Mouse (Mus musculus): ENCODE measurements around the gene Pced1a.

Pced1a gene

DNA sequence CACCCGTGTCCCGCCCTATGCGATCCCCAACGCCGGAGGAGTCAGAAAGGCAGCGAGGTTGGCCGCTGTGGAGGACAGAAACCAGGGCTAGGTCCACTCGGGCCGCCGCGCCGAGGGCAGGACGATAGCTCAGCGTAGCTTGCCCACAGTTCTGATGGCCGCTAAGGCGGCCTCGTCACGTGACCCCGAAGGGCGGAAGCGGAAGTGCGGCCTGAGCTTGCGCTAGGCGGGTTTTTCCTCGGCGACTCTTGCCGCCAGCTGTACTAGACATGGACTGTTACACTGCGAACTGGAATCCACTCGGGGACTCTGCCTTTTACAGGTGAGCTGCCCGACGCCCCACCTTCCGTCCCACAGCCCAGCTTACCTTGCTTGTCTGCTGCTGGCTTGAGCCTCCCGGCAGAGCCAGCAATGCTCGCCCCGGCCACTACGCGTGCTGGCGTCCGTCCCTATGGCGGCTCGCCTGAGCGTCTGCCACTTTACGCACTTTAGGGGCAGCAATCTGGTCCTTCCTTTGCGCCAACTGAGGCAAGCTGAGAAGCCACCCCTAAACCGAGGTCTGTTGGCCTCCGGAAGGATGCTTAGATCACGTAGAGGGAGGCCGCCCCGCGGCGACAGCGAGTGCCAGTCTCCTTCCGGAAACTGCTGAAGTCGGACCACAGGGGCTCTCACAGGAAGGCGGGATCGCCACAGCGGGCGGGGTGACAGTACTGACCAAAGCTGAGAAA is at the start of gene Pced1a, which contains the start of gene Vps16:
TSS of gene Pced1a (minus strand) at position 576 of the 728 bp plus-strand sequence.
TSS of gene Vps16 (plus strand) at position 214 of the 728 bp plus-strand sequence.
- peak; percentile 97 for DNase-seq (ENCODE audit: low read depth, low spot score)

DNA sequence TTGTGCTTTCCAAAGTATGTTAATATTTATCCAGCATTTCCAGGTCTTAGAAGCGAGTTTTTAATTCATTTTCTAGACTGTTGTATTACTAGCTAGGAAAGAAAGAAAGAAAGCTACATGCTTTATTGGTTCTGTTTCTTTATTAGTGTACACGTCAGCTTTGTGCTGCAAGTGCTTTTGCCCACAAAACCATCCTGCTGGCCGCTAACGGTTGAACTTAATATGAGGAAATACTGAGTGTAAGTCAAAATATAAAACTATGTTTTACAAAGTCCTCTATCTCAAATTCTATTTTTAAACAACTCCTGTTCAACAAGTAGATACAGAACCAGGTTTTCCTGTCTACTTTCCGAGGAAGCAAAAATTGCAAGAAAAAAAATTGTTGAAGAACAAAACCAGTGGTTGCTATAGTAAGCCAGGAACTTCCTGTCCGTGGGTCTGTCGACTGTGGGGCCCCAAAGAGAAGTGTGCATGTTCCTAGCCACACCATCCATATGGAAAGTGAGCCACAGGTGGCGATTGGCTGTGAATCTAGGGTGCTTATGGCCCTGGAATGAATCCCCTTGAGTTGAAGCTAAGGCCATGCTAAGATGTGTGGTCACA is 48.5 kb upstream of the Pced1a start:
- no peak for DNase-seq (ENCODE audit: low read depth, low spot score)

DNA sequence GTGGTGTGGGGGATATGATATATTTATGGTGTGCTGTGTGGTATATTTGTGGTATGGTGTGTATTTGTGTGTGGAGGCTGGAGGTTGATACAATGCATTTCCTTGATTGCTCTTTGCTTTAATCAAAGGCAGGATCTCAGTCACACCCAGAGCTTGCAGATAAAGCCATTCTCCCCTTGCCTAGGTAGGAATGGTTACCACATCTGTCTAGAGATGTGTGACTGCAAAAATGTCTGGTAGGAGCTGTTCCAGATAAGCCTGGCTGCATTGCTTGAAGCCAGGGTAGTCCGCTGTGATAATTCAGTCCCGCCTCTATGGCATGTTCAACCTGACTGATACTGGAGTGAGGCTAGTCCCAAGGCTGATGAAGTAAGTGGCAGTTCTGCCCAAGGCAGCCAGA is 45.4 kb upstream of the Pced1a start:
- no peak for DNase-seq (ENCODE audit: low read depth, low spot score)

DNA sequence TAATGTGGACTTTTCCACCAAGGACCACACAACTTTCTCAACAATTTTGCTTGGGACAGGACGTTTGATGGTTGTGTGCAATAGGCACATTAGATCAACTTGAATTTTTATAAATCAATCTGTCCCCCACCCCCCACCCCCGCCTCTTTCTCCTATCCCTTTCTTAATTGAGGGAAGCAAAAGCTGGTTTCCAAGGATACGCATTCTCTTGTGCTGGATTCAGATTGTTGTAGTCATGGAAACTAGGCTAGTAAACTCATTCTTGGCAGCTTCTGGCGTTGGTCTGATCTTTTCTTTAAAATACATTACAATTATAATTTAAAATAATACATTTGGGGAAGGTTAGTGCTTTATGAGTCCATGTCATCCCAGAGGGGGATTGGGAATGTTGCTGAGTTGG is 44.9 kb upstream of the Pced1a start:
- DNase-seq (ENCODE audit: low read depth, low spot score) = peak; percentile 81

DNA sequence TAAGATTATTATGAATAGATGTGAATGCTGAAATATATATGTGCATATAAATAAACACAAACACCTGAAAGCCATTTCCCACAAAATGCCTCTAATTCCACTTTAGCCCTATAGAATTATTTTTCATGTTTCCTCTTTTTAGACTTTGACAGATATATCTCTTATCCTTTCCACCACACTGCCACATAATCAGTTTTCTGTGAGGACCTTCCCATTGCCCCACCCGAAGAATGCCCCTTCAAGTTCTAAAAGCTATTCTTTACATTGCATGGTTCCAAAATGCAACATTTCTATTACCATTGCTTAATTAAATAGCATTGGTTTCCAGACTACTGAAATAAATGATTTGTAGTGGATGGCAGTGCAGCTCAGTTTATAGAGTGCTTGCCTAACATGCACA is 41.9 kb upstream of the Pced1a start:
- DNase-seq (ENCODE audit: low read depth, low spot score) = no peak

DNA sequence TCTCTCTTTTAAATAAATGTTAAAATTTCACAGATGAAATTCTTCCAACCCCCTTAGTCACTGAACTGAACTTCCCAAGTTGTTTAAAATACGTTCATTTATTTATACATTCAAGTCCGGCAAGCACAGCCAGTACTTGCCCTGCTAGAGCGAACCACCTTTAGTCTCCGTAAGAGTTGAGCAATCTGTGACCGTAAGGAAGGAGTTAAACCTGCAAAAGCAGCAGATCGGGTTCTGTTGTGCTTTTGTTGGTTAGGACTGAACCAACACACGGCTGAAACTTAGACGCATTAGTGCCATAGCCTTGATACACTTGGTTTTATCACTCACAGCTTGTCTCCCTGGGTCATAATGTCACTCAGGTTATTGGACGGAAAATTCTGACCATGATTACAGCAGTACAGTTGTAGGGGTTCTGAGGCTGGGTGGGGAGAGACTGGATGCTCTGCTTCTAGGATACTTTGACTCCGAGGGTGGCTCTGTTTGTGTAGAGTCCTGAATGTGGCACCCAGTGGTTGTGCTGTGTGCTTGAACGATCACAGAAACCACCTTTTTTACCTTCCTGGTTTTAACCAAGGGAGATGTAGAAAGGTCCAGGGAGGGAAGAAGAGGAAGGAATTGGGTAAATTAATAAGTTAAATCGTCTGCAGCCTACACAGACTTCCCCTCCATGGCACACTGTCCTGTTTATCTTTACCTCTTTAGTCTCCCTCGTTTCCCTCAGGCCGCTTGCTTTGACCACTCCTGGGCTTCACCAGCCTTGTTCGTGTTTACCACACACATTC is 37.0 kb upstream of the Pced1a start:
- DNase-seq (ENCODE audit: low read depth, low spot score) = no peak

DNA sequence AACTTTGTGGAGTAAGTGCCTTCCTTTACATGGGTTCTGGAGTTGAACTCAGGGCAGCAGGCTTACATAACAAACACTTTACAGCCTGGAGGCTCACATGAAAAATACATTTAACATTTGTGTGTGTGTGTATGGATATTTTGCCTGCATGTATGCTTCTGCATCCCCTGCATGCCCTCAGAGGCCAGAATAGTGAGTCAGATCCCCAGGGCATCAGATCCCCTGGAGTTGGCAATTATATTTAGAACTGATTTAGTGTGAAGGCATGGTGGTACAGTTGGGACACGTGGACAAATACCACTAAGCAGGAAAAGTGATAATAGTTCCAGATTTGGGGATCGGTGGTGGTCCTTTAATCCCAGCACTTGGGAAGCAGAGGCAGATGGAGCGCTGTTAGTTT is 35.1 kb upstream of the Pced1a start:
- no peak for DNase-seq (ENCODE audit: low read depth, low spot score)

DNA sequence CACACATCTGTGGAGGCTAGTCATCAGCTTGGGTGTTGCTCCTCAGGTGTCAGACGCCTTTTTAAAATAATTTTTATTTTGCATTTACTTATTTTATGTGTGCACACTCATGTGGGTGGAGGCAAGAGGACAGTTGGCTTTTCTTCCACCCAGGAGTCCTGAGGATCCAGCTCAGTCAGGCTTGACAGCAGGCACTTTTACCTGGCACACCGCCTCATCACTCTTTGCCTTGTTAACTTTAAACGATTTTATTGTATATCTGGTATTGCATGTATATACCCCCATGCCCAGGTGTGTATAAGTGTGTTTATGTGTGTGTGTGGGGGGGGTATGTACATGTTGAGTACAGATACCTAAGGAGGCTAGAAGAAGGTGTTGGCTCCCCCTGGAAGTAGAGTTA is 33.4 kb upstream of the Pced1a start:
- no peak for DNase-seq (ENCODE audit: low read depth, low spot score)

DNA sequence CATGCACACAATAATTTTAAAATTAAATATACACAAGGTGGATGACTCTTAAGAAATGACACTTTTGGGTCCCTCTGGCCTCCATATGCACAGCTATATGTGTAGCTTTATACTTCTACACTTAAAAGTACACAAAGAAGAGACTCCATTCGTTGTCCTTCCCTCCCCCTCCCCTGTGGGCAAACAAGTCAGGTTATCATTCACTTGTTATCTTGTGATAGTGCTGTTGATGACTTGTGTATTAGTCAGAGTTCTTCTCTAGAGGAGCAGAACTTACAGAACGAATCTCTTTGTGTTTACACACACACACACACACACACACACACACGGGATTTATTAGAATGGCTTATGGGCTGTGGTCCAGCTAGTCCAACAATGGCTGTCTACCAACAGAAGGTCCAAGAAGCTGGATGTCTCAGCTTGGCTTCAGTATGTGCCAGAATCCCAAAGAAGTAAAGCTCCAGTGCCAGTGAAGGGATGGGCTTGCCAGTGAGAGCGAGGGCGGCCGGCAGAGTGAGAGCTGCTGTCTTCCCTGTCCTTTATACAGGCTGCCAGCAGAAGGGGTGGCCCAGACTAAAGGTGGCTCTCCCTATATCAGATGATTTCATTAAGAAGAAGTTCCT is 30.4 kb upstream of the Pced1a start:
- DNase-seq (ENCODE audit: low read depth, low spot score) = peak; percentile 84

DNA sequence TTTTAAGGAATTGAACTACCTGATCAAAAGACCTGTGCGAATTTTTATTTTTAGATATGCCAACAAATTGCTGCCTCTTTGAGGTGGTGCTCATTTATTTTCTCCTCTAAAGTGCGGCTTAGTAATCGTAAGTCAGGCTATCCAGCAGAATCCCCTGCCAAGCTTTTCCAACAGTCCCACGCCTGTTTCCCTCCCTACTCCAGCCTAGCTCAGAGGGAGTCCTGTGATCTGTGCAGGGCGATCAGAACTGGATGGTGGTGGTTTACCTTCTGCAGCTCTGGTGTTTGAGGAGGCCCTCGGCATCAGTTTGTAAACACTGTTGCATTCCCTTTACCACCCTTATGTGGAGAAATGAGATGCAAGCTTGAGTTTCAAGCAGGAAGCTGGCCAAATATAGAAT is 28.9 kb upstream of the Pced1a start:
- DNase-seq (ENCODE audit: low read depth, low spot score) = peak; percentile 64

DNA sequence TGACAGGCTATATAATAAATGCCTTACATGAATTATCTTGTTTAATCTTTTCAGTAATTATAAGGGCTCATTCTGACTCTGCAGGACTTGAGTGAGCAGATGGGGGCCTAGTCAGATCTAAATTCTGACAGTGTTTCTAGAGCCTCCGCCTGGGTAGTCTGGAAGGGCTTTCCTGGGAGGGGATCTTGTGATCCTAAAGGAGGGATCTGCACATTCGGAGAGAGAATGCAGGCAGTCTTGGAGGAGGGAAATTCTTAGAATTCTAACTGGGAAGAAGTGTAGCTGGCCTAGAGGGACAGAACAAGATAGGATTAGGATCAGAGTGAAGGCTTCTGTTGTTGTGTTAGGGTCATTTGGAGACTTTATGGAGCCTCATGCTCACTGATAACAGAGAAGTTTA is 27.8 kb upstream of the Pced1a start:
- no peak for DNase-seq (ENCODE audit: low read depth, low spot score)

DNA sequence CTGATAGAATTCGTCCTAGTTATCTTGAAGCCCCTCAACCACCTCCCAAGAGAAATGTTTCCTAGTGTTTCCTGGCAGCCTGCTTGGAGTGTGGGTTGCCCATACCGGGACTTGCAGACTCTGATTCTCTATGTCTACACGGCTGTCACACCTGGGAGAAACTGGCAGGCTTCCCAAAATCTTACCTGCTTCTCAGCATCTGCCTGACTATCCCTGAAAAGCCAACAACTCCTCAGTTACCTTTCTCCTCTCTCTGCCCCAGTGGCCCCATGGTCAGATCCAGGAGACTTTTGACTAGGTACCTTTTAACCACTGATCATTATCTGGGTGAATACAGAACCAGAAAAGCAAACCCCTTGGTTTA is 27.2 kb upstream of the Pced1a start:
- DNase-seq (ENCODE audit: low read depth, low spot score) = no peak

DNA sequence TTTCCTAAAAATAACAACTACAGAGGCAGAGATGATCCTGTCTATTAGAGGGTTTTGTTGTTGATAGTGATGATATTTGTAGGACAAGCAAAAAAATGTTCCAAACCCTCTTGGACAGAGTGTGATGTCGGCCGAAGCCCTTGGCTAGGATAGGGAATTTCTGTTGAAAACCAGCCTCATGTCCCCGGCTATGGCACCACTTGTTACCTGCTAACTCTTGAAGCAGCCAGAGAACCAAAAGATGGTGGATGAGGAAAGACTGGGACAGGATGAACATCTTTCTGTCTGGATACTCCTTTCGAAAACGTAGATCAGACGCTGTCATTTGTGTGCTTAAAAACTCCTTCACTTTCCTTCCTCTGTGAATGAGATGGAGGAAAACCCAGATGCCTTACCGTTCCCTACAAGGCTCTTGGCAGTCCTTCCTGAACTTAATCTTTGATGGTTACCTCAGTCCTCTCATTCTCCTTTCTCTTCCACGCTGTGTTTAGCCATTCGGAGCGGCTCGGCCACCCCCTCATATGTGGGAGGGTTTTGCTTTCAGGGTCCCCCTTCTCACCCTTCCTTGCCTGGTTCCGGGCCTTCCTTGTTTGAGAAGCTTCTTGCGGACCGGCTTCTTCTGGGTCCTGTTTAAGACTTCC is 26.7 kb upstream of the Pced1a start:
- DNase-seq (ENCODE audit: low read depth, low spot score) = no peak

DNA sequence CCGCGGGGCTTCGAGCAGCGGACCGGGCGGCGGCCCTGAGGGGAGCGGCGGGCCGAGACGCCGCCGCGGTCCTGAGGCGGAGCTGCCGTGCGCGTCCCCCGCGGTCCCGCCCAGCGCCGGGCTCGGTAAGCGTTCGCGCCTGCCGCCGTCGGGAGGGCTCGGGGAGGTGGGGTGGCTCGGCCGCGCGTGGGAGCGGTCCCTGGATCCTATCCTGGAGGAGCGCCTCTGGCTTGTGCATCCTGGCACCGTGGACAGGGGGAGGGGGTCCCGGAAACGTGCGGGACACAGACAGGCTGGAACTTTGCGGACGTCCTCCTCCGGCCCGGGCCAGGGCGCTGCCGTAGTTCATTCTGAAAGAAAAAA is 25.9 kb upstream of the Pced1a start:
- peak; percentile 83 for DNase-seq (ENCODE audit: low read depth, low spot score)

DNA sequence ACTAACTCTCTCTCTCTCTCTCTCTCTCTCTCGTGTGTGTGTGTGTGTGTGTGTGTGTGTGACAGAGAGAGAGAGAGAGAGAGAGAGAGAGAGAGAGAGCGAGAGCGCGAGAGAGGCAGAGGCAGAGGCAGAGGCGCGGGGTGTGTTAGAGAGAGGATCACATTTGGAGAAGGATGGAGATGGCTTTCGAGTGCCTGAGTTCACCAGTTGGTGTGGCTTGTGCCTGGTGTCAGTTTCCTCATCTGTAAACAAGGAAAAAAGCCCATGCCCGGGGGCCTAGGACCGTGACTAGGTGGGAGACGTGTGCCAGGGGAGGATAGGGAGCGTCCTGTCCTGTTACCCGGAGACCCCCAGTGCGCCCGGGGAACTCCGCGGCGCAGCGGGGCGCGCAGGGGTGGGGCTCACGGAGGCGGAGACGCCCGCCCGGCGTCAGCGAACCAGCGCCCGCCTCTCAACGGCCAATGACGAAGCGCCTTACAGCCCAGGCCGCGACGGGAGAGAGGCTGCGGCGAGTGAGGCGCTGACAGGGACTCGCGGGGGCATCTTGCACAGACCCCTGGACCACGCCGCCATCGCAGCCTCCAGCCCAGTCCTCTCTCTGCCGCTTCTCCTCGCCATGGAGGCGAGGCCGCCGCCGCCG is 25.4 kb upstream of the Pced1a start, which contains the start of gene Ptpra:
TSS of gene Ptpra (plus strand) at position 485 of the 640 bp plus-strand sequence.
- peak; percentile 96 for DNase-seq (ENCODE audit: low read depth, low spot score)

DNA sequence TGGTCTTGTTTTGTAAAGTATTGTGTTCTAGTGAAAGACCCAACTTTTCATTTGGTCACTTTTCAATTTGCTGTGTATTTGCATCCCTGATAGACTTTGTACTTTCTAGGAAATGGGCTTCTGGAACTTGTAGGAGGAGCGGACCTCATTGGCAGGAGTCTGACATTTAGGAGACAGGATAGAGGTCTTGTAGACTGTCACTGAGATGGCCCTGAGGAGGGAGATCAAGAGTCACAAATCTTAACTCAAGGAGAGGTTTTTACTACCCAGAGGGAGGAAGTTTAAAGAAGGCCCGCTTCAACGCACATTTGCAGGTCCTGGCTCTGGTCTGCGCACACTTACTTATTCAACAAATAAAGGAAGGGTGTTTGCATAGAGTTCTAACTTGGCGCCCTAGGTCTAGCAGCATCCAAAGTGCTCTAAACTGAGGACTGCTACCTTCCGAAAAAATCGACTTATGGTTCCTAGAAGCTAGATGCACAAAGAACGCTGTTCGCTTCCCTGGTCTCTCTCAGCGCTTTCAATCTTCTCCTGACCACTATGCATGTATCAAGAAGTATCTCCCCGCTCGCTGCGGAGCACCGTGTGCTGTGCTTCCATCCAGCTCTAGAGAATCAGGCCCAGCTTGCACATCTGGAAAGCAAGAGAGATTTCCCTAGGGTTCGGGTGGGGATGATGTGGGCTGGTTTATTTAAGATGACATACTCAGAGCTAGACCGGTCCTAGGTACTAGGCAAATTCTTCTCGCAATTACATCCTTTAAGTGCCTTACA is 24.7 kb upstream of the Pced1a start:
- DNase-seq (ENCODE audit: low read depth, low spot score) = peak; percentile 45

DNA sequence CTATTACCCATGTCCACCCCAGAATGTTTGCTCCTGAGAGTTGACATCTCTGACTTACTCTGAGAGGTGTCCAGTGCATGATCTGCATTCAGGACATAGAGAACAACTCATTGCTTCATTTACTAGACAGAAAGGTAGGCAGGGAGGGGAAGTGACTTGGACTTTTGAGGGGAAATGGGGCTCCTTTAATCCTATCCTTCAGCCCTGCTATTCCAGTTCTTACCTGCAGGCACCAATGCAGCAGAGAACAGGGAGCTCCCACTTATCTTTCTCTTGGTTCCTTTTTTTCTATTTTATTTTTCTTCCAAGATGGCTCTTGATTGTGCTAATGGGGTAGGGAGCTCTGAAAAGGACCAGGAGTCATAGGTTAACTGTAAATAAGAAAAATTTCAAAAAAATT is 23.9 kb upstream of the Pced1a start:
- no peak for DNase-seq (ENCODE audit: low read depth, low spot score)

DNA sequence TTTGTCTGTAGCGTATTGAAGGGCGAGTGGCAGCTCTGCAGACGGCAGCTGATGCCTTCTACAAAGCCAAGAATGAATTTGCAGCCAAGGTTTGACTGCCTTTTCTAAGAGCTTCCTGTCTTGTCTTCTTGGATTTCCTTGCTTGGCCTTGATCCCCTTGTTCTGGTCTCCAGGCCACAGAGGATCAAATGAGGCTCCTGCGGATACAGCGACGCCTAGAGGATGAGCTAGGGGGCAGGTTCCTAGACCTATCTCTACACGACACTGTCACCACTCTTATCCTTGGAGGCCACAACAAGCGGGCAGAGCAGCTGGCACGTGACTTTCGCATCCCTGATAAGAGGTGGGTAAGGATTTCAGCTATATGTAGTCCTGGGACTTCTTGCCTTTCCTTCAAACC is 17.7 kb upstream of the Pced1a start:
- DNase-seq (ENCODE audit: low read depth, low spot score) = no peak

DNA sequence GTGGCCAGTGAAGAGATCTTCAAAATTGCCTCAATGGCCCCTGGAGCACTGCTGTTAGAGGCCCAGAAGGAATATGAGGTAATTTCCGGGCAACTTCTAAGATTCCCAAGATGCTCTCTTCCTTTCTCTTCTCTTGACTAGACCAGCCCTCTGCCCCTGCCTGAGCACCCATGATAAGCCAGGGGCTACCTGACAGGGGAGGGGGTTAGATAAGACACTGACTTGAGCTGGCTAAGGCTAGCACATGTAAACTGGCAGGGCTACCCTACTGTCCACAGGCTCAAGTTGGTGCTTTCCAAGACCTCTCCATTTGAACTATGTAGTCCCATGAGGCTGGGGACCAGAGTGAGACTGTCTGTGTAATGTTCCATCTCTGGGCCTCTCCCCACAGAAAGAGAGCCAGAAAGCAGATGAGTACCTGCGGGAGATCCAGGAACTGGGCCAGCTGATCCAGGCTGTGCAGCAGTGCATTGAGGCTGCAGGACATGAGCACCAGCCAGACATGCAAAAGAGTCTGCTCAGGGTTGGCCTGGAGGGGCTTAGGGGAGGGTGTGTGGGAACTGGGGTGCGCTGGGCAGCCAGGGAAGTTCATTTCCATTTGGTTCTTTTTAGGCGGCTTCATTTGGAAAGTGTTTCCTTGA is 15.5 kb upstream of the Pced1a start:
- no peak for DNase-seq (ENCODE audit: low read depth, low spot score)

DNA sequence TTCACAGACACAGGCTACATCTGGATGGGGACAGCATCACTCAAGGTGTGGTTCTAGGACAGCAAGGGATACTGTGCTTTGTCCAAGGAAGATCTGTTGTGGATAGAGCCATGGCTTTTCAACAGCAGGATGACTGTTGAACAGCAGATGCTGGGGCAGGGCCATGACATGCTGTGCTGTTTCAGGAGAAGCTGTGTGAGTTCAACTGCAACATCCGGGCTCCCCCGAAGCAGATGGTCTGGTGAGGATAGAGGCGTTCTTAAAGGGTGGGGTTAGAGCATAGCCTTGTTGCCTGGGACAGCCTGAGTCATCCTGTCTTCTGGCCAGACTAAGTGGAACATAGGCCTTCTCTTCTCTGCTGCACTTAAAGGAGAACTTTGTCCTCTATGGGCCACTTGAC is 14.4 kb upstream of the Pced1a start:
- DNase-seq (ENCODE audit: low read depth, low spot score) = no peak
